Mouse (Mus musculus) monocyte, adult 5-6 weeks (primary cell): Measurements from ENCODE around the gene Trem3. TPM values are rescaled to one million over a fixed set of nuclear protein-coding genes. Genes with fewer than 3 reads are reported as not detected.

Source experiments
- ATAC-seq: fragments of 153-309, 156-312 bp; replicated peaks from 2 replicates; pipeline ENCODE4 v1.8.0; 2017; ENCODE audit warnings: mild to moderate bottlenecking; ENCODE audit not compliant: low TSS enrichment, insufficient number of reproducible peaks, severe bottlenecking, poor library complexity, low FRiP score
- total RNA-seq: library from RNA; stranded (forward); fragments of 200-1000, 200-491, 200-594 nt; gene quantifications from 3 replicates; pipeline ENCODE4 v1.2.3, GENCODE M21; 2017

Gene Trem3
- total RNA-seq, 1 experiment from 2014 or later: 173 TPM

DNA sequence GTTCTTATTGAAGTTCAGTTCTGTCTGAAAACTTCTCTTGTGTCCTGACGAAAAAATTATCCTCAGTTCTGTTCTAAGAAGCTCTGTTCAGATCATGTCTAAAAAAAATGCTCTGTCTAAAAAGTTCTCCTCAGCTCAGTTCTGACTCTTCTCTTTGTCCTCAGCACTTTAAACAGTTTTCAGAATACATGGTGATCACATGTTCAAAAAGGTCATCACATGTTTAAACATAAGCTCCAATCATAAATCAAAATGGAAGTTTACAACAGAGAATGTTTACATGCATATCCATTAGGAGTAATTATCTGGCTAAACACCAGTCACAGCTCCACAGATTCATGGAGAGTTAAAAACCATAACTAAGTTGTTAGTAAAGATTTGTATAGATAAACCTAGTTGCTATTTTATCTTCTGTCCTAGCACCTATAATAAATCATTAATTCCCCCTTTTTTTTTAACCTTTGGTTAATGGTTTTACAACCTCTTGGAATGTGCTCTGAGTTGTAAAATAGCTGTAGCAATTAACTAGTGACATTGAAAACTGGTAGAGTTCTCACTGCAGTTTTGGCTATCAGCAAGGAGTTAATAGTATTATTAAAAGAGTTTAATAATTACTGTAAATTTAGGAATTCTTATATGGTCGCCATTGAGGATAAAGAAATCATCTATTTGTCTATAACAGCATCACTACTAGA is 19.2 kb downstream of the Trem3 start:
- ATAC-seq: no peak

GRCm38 (mm10) chr17:48267591-48267990 is 20.0 kb downstream of the Trem3 start:
- 0 out of 2 replicates have a peak, but pooled peaks have one; percentile 36 for ATAC-seq

- no peak for ATAC-seq
These were observed 20.7 kb downstream of the Trem3 start for GRCm38 (mm10) chr17:48268276-48268675.

- ATAC-seq: peak; percentile 28; the same call in 1 of the 2 replicates
These were observed 22.3 kb downstream of the Trem3 start for GRCm38 (mm10) chr17:48269833-48270232.

GRCm38 (mm10) chr17:48272158-48272557 is 24.6 kb downstream of the Trem3 start:
- no peak for ATAC-seq

DNA sequence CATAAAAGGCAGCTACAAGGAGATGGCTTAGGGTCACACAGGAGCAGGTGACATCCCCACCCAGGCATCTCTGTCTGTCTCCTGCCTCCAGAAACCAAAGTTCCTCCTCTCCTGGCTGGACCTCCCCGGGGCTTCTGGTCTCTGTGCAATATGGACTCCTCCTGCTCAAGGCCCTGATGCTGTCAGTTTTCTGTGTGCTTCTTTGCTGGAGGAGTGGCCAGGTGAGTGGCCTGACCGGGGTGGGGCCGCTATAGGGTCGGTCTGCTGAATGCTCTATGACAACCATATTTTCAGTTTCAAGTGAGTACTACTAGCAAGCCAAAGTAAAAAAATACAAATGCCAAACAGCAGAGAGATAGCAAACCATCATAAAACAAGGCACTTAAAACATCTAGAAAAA is 25.0 kb downstream of the Trem3 start:
- ATAC-seq: no peak

- ATAC-seq: no peak
These were observed 26.5 kb downstream of the Trem3 start for GRCm38 (mm10) chr17:48274098-48274497.

- peak; percentile 74 for ATAC-seq
These were observed 27.3 kb downstream of the Trem3 start for GRCm38 (mm10) chr17:48274885-48275284.

DNA sequence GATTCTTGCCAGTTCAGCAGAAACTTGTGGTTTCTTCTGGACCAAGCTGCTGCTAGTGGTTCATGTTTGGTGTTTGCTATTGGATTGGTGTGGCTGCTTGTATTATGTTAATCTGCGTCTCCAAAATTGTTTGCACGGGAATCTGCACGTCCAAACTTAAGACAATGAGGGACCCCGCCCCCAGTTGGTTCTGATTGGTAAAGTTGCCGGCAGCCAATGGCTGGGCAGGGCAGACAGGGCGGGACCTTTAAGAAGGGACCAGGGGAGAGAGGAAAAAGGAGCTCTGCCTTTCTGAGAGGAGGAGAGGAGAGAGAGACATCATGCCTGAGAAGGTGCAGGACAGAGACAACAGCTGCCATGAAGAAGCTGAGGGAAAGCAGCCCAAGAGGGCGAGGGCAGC is 28.2 kb downstream of the Trem3 start:
- ATAC-seq: no peak

- no peak for ATAC-seq
These were observed 30.8 kb downstream of the Trem3 start for GRCm38 (mm10) chr17:48278381-48278780.

- no peak for ATAC-seq
These were observed 31.4 kb downstream of the Trem3 start for GRCm38 (mm10) chr17:48279002-48279401.

- ATAC-seq: 0 out of 2 replicates have a peak, but pooled peaks have one; percentile 33
These were observed 33.6 kb downstream of the Trem3 start for GRCm38 (mm10) chr17:48280943-48281738.

DNA sequence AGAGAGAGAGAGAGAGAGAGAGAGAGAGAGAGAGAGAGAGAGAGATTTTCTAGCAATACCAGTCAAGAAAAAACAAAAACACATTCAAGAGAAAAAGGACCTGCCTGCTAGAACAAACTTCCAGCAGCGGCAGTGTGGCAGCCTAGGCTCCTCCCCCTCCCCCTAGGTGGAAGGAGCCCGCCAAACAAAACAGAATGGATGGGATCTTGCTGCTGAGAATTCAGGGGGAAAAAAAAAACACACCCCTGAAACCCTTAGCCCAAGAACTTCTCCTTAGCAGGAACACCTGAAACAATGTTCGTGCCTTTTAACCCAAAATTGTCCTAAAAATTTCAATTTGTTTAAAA is 34.1 kb downstream of the Trem3 start:
- no peak for ATAC-seq

- ATAC-seq: peak; percentile 53; the same call in 1 of the 2 replicates
These were observed 39.2 kb downstream of the Trem3 start for GRCm38 (mm10) chr17:48286765-48287164.

DNA sequence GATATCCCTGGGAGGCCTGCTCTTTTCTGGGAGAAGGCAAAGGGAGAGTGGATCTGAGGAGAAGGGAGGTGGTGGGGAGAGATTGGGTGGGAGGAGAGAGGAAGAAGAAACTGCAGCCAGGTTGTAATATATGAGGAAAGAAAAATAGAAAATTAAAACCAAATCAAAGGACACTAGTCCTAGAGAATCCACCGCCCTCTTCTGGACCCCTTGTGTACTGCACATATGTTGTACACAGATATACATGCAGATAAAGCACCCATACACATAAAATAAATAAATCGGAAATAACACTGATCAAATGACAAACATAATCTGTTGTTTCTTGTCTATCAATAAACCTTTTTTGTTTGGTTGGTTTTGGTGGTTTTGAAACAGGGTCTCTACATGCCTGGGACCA is 39.7 kb downstream of the Trem3 start:
- no peak for ATAC-seq

DNA sequence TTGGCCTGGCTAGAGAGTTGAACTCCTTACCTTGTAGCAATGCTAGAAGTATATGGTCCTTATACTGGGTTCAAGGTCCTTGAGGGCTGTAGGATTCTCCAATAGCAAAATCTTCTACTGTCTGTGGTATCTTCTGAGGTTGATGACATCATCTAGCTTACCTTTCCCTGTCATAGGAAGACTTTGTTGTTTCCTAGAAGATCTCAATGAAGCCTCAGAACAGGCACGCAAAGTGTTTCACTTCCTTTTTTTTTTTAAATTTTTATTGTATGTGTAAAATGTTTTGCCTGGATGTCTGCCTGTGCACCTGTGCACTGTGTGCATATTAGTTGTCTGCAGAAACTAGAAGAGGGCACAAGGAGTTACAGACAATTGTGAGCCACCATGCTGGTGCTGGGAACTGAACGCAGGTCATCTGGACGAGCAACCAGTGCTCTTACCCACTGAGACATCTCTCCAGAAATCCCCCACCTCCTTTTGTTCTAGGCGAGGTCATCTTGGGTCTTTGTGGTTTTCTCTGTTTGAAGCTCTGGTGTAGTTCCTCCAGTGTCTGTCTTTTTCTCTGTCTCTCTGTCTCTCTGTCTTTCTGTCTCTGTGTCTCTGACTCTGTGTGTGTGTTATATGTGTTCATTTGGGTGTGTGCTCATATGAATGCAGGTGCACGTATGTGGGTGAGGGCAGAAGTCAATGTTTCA is 46.1 kb downstream of the Trem3 start:
- ATAC-seq: 0 out of 2 replicates have a peak, but pooled peaks have one; percentile 56

GRCm38 (mm10) chr17:48299203-48299602 is 51.6 kb downstream of the Trem3 start, which contains the start of gene Treml2:
TSS of gene Treml2 (plus strand) at chr17:48299498.
- no peak for ATAC-seq

- no peak for ATAC-seq
These were observed 52.2 kb downstream of the Trem3 start for GRCm38 (mm10) chr17:48299756-48300155.

GRCm38 (mm10) chr17:48300199-48300598 is 52.6 kb downstream of the Trem3 start:
- ATAC-seq: peak; percentile 75
